Mouse (Mus musculus): Measurements from ENCODE around the gene Tuba1b.
"Not testable (repeated sequence)": the region's sequence is repeated elsewhere in the genome, so short reads cannot be mapped to it uniquely, and the experiment has no call there.

Tuba1b gene

GRCm38 (mm10) chr15:98924682-98925081 is 9.7 kb downstream of the Tuba1b start:
- no peak for DNase-seq (ENCODE audit: low spot score)

- no peak for DNase-seq (ENCODE audit: low spot score)
Measured at GRCm38 (mm10) chr15:98923031-98923537, 11.3 kb downstream of the Tuba1b start.

GRCm38 (mm10) chr15:98922581-98922980 is 11.8 kb downstream of the Tuba1b start:
- peak; percentile 59 for DNase-seq (ENCODE audit: low spot score)

- DNase-seq (ENCODE audit: low spot score) = no peak
Measured at GRCm38 (mm10) chr15:98921510-98921909, 12.9 kb downstream of the Tuba1b start.

GRCm38 (mm10) chr15:98918499-98918895 is 15.9 kb downstream of the Tuba1b start:
- DNase-seq (ENCODE audit: low spot score) = not testable (repeated sequence)

GRCm38 (mm10) chr15:98917538-98918498 is 16.5 kb downstream of the Tuba1b start, which contains the start of gene Lmbr1l:
Lmbr1l (minus strand) TSS chr15:98918231.
- peak; percentile 100 for DNase-seq (ENCODE audit: low spot score)

- DNase-seq (ENCODE audit: low spot score) = peak; percentile 63
Measured at GRCm38 (mm10) chr15:98917091-98917490, 17.3 kb downstream of the Tuba1b start.

GRCm38 (mm10) chr15:98916016-98916415 is 18.3 kb downstream of the Tuba1b start:
- no peak for DNase-seq (ENCODE audit: low spot score)

GRCm38 (mm10) chr15:98914903-98915302 is 19.5 kb downstream of the Tuba1b start:
- DNase-seq (ENCODE audit: low spot score) = no peak

GRCm38 (mm10) chr15:98904692-98905091 is 29.7 kb downstream of the Tuba1b start:
- peak; percentile 30 for DNase-seq (ENCODE audit: low spot score)

GRCm38 (mm10) chr15:98902600-98902999 is 31.8 kb downstream of the Tuba1b start:
- DNase-seq (ENCODE audit: low spot score) = no peak

- DNase-seq (ENCODE audit: low spot score) = no peak
Measured at GRCm38 (mm10) chr15:98901530-98901929, 32.8 kb downstream of the Tuba1b start.

GRCm38 (mm10) chr15:98897928-98898800 is 36.2 kb downstream of the Tuba1b start, which contains the start of gene Dhh:
Dhh (minus strand) TSS chr15:98898540.
- DNase-seq (ENCODE audit: low spot score) = no peak

- no peak for DNase-seq (ENCODE audit: low spot score)
Measured at GRCm38 (mm10) chr15:98897495-98897894, 36.9 kb downstream of the Tuba1b start.

- no peak for DNase-seq (ENCODE audit: low spot score)
Measured at GRCm38 (mm10) chr15:98895635-98896589, 38.5 kb downstream of the Tuba1b start.

- no peak for DNase-seq (ENCODE audit: low spot score)
Measured at GRCm38 (mm10) chr15:98894746-98895634, 39.4 kb downstream of the Tuba1b start.

GRCm38 (mm10) chr15:98893940-98894745 is 40.2 kb downstream of the Tuba1b start, which contains the start of gene Rhebl1:
Rhebl1 (minus strand) TSS chr15:98894540.
- DNase-seq (ENCODE audit: low spot score) = no peak

- DNase-seq (ENCODE audit: low spot score) = no peak
Measured at GRCm38 (mm10) chr15:98893036-98893435, 41.3 kb downstream of the Tuba1b start.

All from adipocyte (in vitro differentiated cells).